Mouse (Mus musculus) MN1 (cell line): Measurements from ENCODE around the gene Rtl1.
A peak's percentile ranks its signal among the peaks of the same experiment; 100 is the strongest.

Experiments used
- DNase-seq: peaks from one replicate; pipeline ENCODE4 v3.0.0-alpha.2; 2016; ENCODE audit warnings: low spot score

The Rtl1 gene

GRCm38 (mm10) chr12:109572259-109572658, 27.9 kb downstream of the Rtl1 start:
- no peak for DNase-seq

- no peak for DNase-seq
Measured at GRCm38 (mm10) chr12:109560111-109560695, 39.9 kb downstream of the Rtl1 start.

- DNase-seq: no peak
Measured at GRCm38 (mm10) chr12:109558891-109559487, 41.1 kb downstream of the Rtl1 start.

DNA sequence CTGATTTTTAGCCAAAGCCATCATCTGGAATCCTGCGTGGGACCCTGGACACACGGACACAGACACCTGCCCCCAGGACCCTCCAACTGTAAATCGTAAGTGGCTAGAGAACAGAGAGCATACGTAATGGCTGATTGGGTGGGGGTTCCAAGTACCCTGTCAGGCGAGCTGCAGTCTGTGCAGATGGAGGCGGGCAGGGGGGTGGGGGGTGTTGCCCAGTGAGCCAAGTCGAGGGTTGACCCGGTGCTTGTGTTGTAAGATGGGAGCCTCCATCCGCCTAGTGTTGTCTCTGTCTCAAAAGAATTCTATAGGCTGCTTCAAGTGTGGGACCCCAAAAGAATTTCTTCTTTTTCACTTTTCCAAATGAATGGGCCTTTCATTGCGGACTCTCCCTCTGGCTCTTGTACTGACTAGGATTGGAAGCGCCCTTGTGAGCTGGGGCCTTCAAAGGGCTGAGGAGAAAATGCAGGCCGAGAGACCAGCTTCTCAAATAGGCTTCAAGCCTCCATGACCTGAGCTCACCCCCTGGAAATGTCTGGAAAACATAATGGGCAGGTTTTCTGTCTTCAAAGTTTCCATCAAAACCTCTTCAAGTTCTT, 41.8 kb downstream of the Rtl1 start:
- no peak for DNase-seq

GRCm38 (mm10) chr12:109555837-109556409, 44.2 kb downstream of the Rtl1 start:
- no peak for DNase-seq

DNA sequence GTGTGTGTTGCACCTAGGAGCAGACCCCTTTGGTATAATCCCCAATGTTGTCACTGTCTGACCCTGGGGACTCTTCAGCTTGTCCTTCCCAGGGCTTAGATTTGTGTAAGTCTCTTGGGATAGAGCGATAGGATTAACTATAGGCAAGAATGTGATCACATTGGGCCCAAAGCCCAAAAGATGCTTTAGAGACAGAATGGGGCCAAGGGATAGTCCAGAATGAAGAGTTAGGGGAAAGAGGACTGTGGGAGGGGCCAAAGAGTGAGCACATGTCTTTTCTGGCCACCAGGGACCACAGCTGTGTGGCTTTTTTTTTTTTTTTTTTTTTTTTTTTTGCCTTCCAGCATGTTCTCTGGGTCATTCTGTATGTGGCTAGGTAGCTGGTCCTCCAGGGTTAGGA, 46.6 kb downstream of the Rtl1 start:
- DNase-seq: no peak

- DNase-seq: no peak
Measured at GRCm38 (mm10) chr12:109552754-109553525, 47.2 kb downstream of the Rtl1 start.

GRCm38 (mm10) chr12:109551771-109552170, 48.4 kb downstream of the Rtl1 start:
- DNase-seq: no peak

- DNase-seq: peak; percentile 30
Measured at GRCm38 (mm10) chr12:109547085-109547484, 53.0 kb downstream of the Rtl1 start.

DNA sequence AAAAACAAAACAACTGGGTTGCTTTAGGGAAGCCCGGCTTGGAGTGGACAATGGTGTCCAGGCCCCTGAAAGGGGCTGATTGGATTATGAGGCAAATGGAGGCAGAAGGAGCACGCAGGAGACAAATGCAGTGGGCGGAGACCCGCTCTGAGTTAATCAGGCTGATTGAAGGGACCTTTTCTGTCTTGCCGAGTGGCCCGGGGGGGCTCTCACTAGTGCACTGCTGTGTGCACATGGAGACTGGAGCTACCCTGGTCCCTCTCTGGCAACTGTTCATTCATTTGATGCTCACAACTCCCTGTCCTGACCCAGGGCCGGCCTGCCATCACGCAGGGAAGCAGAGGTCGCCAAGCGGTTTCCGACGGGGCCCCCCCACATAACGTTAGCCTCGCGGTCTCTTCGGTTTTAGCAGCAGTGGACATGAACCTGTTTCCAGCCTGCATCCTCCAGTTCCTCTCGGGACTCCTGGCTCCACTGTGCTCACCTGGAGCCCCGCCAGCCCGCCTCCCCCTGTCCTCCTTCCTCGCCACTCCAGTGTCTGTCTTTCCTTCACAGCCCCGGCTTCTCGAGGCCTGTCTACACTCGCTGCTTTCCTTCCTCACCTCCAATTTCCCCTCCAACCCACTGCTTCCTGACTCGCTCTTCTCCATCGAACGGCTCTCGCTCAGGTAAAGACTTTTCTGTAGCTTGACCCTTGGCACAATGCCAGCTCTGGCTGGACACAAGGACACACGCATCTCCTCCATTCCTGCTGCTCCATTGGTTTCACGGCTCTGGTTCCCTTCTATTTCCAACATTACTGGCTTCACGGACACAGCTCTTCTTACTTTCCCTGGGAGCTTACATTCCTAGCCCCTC, 54.0 kb downstream of the Rtl1 start:
- DNase-seq: peak; percentile 50

GRCm38 (mm10) chr12:109543281-109543923, 56.7 kb downstream of the Rtl1 start:
- no peak for DNase-seq

- no peak for DNase-seq
Measured at GRCm38 (mm10) chr12:109542635-109543249, 57.4 kb downstream of the Rtl1 start.

- DNase-seq: no peak
Measured at GRCm38 (mm10) chr12:109542011-109542410, 58.1 kb downstream of the Rtl1 start.

DNA sequence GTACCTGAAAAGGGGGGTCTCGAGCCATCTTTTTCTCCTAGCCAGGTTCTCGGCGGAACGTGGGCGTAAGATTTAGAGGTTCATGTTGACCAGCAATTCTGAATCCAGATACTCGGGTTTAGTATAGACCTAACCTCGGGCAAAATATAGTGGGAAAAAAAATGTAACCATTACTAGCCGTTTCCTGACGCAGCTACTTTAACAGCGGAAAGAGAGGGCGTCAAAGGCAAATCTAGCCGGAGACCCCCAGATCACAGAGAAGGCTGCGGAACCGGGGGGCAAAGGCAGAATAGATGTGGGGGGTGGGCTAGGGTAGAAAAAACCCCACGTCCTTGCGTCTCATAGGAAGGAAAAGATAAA, 58.6 kb downstream of the Rtl1 start:
- no peak for DNase-seq

DNA sequence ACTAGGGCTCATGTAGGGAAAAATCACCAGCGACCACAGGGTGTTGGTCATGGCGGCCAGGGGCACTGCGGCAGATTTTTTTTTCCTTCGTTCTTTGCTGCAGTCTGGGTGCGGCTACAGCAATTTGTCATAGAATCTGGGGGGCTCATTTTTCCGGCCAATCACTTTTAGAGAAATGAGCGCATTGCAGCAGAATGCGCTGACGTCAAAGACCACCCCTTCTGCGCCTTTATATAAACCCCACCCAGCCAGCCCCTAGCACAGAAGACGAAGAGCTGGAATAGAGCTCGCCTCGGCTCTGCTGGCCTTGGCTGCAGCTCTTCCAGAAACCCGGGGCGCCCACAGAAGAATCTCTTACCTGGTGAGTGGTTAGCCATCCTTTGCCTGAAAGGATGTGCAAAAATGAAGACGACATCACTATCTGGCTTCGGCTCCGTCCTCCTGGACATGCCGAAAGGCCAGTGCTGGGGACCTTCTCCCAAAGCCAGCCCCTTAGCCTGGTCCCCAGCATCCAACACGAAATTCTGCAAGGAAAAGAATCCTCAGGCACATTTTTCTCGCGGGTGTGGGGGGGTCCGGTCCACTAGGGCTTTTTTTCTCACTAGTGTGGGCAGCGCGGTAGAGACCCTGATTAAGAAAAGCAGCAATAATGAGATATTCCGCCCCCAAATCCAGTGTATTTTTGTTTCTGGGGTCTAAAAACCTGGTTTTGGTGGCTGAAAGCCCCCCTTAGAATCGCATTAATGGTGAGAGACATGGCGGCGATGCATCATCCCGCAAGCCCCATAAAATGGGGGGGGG, 59.2 kb downstream of the Rtl1 start:
- DNase-seq: no peak

GRCm38 (mm10) chr12:109539950-109540349, 60.2 kb downstream of the Rtl1 start:
- no peak for DNase-seq
